Mouse (Mus musculus): ENCODE measurements around the gene Zfp568.
"Not testable (repeated sequence)": the region's sequence is repeated elsewhere in the genome, so short reads cannot be mapped to it uniquely, and the experiment has no call there.

The Zfp568 gene

DNA sequence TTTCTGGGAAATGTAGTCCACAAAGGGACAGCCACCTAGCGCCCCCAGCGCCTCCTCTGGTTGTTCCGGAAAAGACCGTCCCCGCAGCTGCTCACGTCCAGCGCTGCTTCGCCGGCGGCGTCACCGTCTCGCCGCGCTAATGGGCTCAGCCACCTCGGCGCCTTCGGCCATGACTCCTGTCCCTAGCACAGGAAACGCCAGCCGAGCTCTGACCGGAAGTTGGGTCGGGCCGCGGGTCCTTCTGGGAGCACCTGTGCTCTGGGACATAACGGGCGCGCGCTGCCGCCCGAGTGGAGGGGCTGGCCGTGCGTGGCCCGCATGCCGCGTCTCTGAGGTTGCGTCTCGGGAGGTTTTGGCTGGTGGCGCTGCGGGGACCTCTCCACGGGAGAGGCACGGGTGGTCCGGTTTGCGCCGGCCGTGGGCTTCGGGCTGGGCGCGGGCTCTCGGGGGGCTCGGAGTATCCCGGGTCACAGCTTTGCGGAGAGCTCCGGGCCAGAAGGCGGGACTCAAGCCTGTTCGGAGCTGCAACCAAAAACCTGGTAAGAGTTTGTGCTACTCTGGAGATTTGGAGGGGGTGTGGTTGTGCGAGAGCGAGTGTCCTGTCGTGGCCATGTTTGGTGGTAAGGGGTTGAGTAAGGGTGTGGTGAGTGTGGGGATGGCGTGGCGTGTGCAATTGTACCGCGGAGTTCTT, at the start of gene Zfp568:
Zfp568 (plus strand) TSS at position 266 of the 691 bp plus-strand sequence.
- DNase-seq (ENCODE audit: low spot score in 2 of 2) = peak; percentile 88 to 93

DNA sequence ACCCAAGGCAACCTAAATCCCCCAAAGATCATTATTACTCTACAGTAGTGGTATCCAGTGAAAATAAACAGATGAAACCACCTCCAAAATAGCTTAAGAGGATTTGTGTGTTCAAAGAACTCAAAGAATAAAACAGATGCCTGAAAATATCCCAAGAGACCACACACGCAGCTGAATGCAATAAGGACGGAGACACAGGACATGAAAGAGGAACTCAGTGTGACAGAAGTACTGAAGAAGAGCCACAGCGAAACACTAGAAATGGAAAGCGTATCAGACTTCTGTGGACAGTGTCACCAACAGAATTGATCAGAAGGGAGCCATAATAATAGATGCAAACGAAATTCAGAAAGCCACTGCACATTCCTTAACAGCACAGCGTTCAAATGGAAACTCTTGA, 44.9 kb upstream of the Zfp568 start:
- DNase-seq (ENCODE audit: low spot score in 2 of 2) = no peak

DNA sequence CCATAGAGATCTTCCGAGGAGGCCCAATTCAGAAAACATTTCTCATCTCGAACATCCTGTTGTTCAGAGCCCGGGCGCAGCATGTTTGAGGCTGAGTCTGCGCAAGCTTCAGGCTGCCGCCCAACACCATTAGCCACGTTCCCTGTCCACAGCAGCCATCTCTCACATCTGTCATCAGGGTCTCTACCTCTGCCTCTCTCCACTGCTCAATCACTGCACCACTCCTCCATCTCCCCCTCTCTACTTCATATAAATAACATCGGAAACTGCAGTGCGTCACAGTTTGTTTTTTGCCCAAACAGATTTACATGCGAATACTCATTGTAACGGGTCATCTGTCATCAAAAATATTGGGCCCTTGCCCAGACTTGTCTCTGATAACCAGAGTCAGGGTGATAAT, 42.7 kb upstream of the Zfp568 start:
- DNase-seq (ENCODE audit: low spot score in 2 of 2) = no peak

DNA sequence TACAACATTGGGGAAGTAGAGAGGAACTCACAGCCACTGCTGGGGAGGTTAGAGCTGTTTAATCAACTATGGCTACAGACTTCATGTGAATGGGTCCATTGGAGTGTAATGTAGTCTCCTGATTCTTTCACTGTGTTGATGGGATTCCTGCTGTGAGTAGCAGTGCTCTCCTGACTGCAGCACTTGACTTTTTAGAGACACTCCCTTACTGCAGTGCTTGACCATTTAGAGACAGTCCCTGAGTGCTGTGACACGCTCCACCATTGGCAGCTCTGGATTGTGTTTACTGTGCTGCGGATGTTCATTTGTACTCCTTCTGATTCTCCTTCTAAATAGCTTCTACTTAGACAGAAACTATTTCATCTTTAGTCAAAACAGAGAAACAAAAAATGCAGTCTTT, 41.0 kb upstream of the Zfp568 start:
- DNase-seq (ENCODE audit: low spot score in 2 of 2) = no peak

DNA sequence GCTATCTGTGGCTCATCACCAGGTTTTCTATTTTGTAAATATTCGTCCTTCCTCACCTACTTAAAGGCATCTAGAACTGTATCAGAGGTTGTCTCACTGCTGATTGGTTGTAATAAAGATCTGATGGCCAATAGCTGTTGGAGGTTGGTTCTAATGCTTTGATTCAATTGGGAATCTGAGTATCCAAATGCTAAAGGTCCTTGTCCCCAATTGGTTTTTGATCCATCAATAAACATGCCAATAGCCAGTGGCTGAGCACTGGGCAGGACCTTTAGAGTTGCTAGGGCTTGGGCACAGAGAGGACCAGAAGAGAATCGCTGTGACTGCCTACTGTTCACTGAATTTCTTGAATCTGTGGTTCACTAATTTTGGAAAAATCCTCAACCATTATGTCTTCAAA, 40.0 kb upstream of the Zfp568 start:
- no peak for DNase-seq (ENCODE audit: low spot score in 2 of 2)

DNA sequence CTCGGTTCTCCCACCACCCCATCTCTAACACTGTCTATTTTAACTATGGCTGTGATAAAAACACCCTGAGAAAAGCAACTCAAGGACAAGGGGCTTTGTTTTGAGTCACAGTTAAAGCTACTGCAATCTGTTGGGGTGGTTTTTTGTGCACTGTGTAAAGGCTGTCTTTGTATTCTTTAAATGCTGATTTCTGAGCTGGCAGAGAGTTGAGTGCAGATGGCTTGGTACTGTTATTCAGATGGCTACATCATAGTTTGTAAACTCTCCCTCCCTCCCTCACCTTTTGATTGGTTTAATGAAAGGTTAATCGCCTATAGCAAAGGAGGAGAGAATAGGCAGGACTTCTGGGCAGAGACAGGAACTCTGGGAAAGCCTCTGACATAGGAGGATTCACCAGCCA, 39.6 kb upstream of the Zfp568 start:
- no peak for DNase-seq (ENCODE audit: low spot score in 2 of 2)

DNA sequence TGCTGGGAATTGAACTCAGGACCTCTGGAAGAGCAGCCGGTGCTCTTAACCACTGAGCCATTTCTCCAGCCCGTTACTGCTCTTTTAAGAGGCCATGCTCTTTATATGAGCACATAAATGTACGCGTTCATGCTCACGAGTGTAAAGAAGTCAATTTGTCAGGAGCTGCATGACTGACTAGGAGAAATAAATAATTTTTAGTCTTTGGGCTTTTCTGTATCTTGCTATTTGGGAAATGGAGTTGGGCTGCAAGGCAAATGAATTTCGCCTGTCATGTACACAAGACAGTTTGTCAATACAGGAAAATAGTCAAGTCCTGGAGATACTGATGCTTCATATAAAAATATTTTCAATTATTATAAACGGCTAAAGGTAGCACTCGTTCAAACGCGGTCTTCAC, 30.7 kb upstream of the Zfp568 start:
- DNase-seq (ENCODE audit: low spot score in 2 of 2) = no peak

DNA sequence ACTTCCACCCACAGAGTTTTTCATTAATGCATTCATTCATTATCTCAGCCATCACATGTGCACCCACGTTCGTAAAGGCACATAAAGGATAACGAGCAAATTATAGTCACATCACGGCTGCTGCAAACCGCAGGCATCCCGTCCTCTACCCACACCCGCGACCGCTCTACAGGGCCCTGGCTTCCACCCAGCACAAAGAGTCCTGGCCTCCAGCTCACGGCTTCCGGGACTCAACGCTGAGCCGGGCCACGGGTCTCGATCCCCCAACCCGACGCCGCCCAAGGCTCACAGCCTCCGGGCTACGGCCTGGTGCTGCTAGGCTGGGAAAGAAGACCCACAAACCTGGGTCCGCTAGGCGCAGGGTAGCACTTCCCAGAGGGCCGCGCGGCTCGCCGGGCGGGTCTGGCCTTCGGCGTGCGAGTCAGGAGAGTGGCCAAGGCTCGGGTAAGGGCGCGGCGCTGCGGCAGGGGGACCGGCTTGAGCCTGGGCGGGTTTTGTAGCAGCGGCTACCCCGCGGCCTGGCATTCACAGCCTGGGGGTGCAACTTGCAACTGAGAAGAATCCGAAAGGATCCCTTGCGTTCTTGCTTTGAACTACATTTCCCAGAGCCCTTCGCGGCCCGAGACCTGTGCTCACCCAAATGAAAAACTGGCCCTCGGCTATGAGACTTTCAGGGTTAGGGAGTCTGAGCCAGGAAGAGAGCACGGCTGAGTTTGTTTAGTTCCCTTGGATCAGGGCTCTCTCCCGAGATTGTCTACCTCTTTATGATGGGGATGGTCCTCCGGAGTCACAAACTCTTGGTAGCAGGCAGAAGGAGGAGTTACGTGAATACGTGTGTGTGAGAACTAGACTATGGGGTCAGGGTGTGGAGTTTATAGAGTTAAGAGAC, 30.0 kb upstream of the Zfp568 start, which contains the start of gene Zfp74:
Zfp74 (minus strand) TSS at position 577 of the 889 bp plus-strand sequence.
- peak; percentile 57 to 62 for DNase-seq (ENCODE audit: low spot score in 2 of 2)

DNA sequence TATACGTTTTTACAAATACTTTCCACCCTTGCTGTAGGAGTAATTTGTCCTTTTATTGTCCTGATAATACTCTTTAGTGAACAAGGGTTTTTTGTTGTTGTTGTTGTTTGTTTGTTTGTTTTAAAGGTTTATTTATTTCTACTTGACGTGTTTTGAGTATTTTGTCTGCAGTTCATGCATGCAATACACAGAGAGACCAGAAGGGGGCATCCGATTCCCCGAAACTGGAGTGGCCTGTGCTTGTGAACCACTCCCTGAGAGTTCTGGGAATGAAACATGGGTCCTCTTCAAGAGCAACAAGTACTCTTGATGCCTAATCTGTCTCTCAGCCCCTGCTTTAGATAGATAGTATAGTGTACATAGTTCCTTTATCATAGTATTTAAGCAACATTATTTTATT, 29.0 kb upstream of the Zfp568 start:
- DNase-seq (ENCODE audit: low spot score in 2 of 2) = peak; percentile 14 to 17

DNA sequence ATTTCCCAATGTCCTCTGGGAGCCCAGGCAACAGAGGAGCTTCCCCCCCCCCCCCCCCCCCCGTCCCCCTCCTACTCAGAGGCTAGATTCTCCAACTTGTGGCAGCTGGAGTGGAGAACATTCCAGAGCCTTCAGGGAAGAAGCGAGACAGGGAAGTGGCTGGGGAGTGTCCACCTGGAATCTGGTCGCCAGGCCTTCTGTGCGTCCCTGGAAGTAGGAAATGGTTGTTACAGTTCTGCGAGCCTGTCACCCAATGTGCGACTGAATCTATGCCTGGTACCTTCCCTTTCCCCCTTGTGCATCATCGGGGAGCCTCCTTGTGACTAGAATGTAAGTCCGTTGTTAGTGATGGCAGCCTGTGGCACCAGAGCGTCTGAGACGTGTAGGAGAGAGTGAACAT, 27.5 kb upstream of the Zfp568 start:
- DNase-seq (ENCODE audit: low spot score in 2 of 2) = no peak

DNA sequence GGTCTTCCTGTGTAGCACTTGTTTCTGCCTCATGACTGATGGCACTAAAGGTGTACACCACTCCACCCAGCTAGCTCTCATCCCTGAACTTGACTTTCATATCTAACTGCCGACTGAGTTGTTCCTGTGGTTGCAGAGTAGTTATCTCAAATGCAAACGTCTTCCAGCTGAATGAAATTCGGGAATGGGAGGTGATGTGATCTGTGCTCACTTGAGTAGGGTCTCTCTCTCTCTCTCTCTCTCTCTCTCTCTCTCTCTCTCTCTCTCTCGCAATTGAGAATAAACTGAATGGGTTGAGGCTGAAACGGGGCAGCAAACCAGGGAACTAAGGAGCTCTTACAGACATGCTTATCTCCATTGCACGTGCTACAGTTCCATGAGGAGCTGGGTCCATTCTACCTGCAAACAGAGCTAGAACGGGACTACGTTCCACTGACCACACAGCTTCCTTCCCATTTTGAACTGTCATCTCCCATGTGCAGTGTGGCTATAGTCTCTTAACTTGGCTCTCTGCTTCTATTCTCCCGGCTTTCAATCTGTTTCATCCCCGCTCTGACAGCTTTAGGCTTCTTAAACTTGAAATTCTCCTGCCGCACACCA, 25.5 kb upstream of the Zfp568 start:
- no peak for DNase-seq (ENCODE audit: low spot score in 2 of 2)

DNA sequence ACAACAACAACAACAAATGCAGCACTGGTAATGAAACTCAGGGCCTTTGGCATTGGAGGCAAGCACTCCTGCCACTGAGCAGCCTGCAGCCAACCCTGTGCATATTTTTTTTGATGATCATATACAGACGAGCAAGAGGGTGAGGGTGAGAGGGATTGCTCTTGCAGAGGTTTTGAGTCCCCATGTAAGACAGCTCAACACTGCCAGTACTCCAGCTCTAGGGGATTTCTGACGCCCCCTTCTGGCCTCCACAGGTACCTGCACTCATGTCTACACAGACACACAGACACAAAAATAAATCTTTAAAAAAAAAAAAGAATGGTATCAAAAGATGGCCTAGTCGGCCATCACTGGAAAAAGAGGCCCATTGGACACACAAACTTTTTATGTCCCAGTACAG, 24.8 kb upstream of the Zfp568 start:
- no peak for DNase-seq (ENCODE audit: low spot score in 2 of 2)

DNA sequence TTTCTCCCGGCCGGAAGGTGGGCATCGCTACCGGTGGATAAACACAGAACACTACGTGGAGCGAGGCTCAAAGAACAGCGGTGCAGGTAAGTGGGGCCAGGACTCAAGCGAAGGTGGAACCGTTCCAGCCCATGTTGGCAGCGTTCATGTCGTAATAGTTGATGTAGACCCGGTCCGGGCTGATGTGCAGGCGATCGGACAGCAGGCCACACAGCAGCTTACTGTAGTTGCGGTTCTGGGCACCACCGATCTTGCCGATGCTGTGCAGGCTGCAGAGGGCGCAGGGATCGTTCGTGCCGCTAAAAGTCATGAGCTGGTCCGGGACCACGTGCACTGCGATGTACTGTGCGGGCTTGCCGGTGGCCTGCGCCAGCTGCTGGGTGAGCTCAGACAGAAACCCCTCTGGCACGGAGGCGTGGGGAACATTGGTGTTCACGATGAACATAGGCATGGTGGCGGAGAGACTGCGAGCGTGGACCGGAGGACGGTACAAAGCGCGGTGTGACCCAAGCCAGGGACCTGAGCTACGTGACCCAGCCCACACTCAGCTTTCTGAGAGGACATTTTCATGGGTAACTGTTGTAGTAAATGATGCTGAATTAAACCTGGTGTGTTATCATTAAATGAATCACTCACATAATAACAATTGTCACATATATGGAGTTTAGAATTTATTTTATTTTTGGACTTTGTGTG, 18.5 kb upstream of the Zfp568 start:
- not testable (repeated sequence) for DNase-seq (ENCODE audit: low spot score in 2 of 2)

DNA sequence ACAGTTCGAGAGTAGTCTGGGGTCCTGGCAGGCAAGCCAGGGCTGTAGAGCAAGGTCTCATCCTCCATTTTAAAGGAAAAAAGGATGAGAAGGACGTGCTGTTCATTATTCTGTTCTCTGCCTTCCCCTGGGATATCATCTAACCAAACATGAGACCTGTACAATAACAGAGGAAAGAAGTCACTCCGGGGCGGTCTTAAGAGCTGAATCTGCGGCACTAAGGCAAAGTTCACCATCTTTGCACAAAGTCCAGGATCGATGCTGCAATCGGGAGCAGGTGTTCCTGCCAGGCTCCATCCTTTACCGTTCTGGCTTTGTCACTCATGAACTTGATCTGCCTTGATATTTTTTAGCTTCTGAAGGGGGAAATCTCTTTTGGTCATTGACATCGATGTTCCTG, 13.1 kb upstream of the Zfp568 start:
- no peak for DNase-seq (ENCODE audit: low spot score in 2 of 2)

DNA sequence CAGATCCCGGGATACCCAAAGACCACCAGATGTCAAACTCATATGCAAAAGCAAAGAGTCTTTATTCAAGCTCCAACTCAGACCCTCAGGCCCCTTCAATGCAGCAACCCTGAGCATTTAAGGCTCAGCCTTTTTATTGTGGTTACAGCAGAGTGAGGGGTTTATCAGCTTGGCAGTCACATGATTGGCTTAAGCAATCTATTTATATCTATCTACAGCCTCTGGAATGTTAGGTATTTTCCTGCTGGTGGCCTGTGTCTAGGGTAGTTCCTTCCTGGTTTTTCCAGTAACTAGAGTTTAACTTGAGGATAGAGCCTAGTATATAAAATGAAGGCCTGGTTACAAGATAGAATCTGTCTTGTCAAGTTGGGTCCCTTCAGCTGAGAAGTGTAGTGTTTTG, 3.0 kb upstream of the Zfp568 start:
- no peak for DNase-seq (ENCODE audit: low spot score in 2 of 2)

DNA sequence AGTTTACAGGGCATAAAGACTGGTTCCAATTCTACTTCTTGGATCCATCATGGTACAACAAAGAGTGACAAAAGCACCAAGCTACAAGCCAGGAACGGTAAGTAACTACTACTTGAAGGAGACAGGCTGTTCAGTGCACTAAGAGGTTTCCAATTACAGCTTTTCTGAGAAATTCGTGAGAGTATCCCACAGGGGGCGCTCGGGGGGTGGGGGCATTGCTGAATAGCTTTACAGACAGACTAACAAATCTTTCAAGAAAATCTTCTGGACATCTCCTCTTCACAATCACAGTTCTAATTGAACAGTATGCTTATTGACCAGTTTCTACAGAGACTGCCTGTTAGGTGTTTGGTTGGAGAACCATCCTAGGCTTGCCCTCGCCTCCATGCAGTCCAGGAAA, 2.3 kb upstream of the Zfp568 start:
- no peak for DNase-seq (ENCODE audit: low spot score in 2 of 2)

DNA sequence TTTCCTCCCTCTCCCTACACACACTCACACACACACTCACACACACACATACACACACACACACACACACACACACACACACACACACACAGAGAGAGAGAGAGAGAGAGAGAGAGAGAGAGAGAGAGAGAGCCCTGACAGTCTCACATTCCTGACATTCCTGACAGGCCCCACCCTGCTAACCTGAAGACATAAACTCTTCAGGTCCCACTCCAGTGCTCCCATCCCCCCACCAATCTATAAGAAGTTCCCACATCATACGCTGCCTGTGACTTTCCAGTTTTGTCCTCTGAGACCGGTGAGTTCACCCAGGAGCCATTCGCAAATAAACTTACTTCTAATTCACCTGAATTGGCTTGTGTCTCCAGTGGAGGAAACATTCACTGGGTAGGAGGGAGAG, 1.9 kb upstream of the Zfp568 start:
- DNase-seq (ENCODE audit: low spot score in 2 of 2) = no peak

DNA sequence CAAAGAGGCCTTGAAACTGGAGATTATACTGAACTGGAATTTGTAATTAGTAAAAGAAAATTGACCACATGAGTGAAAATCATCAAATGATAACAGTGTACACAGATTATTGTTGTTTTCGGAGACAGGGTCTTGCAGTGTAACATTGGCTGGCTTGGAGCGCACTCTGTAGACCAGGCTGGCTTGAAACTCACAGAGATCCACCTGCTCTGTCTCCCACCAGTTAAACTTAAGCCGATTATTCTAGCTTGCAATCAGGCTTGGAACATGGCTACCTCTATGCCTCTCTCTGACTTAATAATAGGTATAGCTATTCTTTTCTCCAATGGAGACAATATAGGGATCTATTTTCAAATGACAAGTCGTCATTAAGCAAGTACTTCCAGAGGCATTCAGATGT, 1.4 kb upstream of the Zfp568 start:
- DNase-seq (ENCODE audit: low spot score in 2 of 2) = no peak

DNA sequence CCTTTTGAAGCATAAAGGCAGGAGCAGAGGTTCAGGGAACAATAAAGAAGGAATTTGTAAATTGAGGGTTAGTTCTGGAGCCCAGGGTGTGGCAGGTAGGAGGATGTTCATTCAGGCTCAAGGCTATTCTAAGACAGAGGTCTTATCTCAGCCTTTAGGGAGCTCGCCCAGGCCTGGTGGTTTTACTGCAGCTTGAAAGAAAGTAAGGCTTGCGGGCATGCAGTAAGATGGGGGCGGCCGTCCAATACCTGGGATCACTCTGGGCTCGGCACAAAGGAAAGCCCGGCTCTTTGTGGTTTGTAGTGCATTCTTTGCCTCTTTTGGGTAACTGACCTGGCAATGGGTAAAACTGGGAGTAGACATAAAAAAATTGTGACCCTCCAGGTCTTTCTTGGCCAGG, 824 bp upstream of the Zfp568 start:
- DNase-seq (ENCODE audit: low spot score in 2 of 2) = no peak

DNA sequence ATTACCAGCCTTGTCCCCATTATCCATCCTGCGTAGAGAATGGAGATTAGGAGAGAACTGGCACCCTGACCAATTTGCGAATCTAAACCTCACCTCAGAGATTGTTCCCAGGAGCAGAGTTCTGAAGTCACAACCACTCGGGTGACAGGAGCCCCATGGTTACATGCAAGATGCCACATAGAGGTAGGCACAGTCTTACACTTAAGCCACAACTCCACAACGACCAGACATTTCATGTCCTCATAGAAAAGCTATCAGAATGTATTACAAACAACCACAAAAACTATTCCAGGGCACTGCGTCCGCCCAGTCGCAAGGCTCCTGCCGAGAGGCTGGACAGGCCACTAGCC, 440 bp upstream of the Zfp568 start:
- no peak for DNase-seq (ENCODE audit: low spot score in 2 of 2)

DNA sequence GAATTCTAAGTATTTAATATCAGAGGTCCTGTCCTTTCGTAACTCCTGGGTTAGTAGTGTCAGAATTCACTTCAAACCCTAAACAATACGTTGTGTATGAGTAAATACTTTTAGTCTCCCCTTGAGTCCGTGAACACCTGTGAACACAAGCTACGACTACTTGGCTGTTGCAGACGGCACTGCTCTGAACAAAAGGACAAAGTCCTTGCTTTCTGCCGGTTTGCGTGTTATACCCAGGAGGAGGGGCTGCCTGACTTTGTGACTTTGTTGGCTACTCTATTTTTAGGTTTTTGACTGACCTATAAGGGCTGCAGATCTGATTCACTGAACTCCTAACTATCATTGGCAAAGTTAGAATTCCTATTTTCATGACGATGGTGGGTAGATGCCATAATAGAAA, 2.3 kb downstream of the Zfp568 start:
- no peak for DNase-seq (ENCODE audit: low spot score in 2 of 2)

DNA sequence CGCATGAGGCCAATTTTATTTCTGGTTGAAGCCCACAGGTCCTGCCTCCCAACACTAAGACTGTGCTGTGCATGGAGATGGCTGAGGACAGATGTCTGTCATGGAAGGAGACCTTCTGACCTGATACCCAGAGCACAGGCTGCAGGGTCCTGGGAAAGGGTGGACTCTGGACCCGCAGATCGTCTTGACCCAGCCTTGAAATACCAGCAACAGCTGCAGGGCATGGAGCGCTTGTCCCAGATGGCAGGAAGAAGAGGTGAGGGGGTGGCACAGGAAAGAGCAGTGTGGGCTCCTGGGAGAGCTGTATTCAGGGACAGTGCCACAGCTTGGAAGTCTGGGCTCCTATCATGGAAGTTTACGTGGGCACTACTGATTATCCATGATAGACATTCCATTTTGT, 3.8 kb downstream of the Zfp568 start:
- DNase-seq (ENCODE audit: low spot score in 2 of 2) = no peak

Data from natural killer cell, adult 2 months (primary cell).